Mouse (Mus musculus) stomach, postnatal 0 days (tissue): ENCODE measurements around the gene Rbp7.

Source experiments
- CTCF ChIP-seq: IDR thresholded peaks from 2 replicates; pipeline ENCODE4 v1.5.1; 2016; ENCODE audit warnings: antibody characterized with exemption, low read depth, mild to moderate bottlenecking, moderate library complexity
- EP300 ChIP-seq: optimal IDR thresholded peaks from 2 replicates; pipeline ENCODE3; 2016; ENCODE audit warnings: antibody characterized with exemption

DNA sequence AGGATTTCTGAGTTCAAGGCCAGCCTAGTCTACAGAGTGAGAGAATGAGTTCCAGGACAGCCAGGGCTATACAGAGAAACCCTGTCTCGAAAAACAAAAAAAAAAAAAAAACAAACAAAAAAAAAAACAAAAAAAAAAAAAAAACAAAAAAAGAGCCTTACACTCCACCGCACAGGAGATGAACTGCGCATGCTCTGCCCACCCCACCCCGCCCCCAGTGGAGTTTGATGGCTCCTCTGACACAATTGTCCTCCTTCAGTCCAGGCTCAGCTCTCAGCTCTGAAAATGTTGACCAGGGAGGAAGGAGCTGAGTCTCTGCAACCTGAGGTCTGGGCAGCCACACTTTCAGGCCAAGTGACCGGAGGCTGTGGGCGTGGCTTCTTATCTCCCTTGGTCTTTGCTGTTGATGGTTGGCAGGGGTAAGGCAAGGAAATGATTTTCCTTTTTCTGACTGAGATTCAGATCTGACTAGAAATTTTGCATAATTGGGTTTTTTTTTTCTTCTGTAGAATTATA is 8.7 kb upstream of the Rbp7 start:
- no peak for TF ChIP-seq CTCF
- no peak for TF ChIP-seq EP300
